Mouse (Mus musculus) kidney, embryonic 14.5 days (tissue): Measurements from ENCODE around the gene Gna15. TPM values are rescaled to one million over a fixed set of nuclear protein-coding genes. Genes with fewer than 3 reads are reported as not detected.
A peak's percentile ranks its signal among the peaks of the same experiment; 100 is the strongest.

Source experiments
- ATAC-seq: fragments of 200-750 bp; cut with Nextera tagmentation; 2 replicates; pipeline ENCODE4 v1.8.0; 2017; ENCODE audit warnings: moderate number of reproducible peaks, mild to moderate bottlenecking, moderate TSS enrichment, moderate library complexity; ENCODE audit not compliant: low FRiP score, low TSS enrichment
- H3K27ac ChIP-seq: fragments of 300-500 bp; sonication (generic); 2 replicates; pipeline ENCODE4 v1.5.1; 2014; ENCODE audit warnings: low read depth, mild to moderate bottlenecking, low read length, moderate library complexity, mixed read lengths
- H3K27me3 ChIP-seq: fragments of 300-500 bp; sonication (generic); 2 replicates; pipeline ENCODE4 v1.6.1; 2014; ENCODE audit warnings: mild to moderate bottlenecking, low read length; ENCODE audit not compliant: control insufficient read depth, insufficient read depth
- H3K36me3 ChIP-seq: fragments of 300-500 bp; sonication (generic); 2 replicates; pipeline ENCODE4 v1.6.1; 2014; ENCODE audit warnings: low read length, mixed read lengths; ENCODE audit not compliant: control insufficient read depth, insufficient read depth
- H3K4me1 ChIP-seq: fragments of 300-500 bp; sonication (generic); 2 replicates; pipeline ENCODE4 v1.6.1; 2014; ENCODE audit warnings: low read length, mixed read lengths; ENCODE audit not compliant: control insufficient read depth, insufficient read depth
- H3K4me2 ChIP-seq: fragments of 300-500 bp; sonication (generic); replicated peaks from 2 replicates; pipeline ENCODE4 v1.6.1; 2014; ENCODE audit warnings: low read depth, mild to moderate bottlenecking, low read length
- H3K4me3 ChIP-seq: fragments of 300-500 bp; sonication (generic); 2 replicates; pipeline ENCODE4 v1.5.1; 2014; ENCODE audit warnings: mild to moderate bottlenecking, low read length
- H3K9ac ChIP-seq: fragments of 300-500 bp; sonication (generic); 2 replicates; pipeline ENCODE4 v1.6.1; 2014; ENCODE audit warnings: low read depth, mild to moderate bottlenecking, low read length, moderate library complexity
- H3K9me3 ChIP-seq: fragments of 300-500 bp; sonication (generic); 2 replicates; pipeline ENCODE4 v1.6.1; 2016; ENCODE audit warnings: low read length; ENCODE audit not compliant: control insufficient read depth
- WGBS: fragments of 180-500 bp; shearing (Covaris S2); extraction: QIAGEN DNeasy Blood & Tissue Kit; methylation state at CpG from one replicate; pipeline ENCODE4 v1.1.7; 2014; 5-methylcytosine and 5-hydroxymethylcytosine counted together
- polyA plus RNA-seq: library from polyadenylated mRNA; unstranded; fragments of >200 nt; fragmentation: Nextera tagmentation; extraction: Ambion mirVana; gene quantifications from 2 replicates; pipeline ENCODE4 v1.2.1, GENCODE M21; 2014

Gene Gna15
- polyA plus RNA-seq, 1 experiment from 2014 or later: 0.60 TPM

DNA sequence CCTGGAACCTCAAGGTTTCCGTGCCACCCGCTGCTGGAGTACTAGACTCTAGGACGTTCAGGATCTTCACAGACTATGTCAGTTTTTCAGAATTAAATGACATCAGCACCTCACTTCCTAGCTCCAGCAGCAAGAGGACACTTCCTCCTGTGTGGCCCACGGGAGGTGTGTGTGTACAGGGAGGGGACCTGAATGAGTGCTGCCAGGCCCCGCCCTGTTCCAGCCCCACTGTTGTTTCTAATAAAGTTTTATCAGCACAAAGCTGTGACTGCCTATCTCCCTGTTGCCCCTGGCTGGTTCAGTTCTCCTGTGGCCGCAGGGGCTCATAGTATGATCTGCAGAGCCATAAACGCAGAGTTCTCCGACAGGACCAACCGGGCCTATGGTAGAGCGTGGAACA, 49.6 kb downstream of the Gna15 start:
- no peaks in the 10 kb centered on the region for H3K36me3 ChIP-seq
- H3K4me2 ChIP-seq: no peak overlapping the region
- 83% methylated on average over 10 of the region's 10 CpGs for WGBS
- H3K27ac ChIP-seq: no peak overlapping the region
- H3K9me3 ChIP-seq: no peaks in the 10 kb centered on the region
- ATAC-seq: no peak
- no peak overlapping the region for H3K4me3 ChIP-seq
- peaks cover 62% of the 10 kb centered on the region for H3K27me3 ChIP-seq
- no peak overlapping the region for H3K9ac ChIP-seq
- H3K4me1 ChIP-seq: no peaks in the 10 kb centered on the region

GRCm38 (mm10) chr10:81473003-81473451, 51.0 kb downstream of the Gna15 start:
- Histone ChIP-seq H3K4me3 (no peak overlapping the region; the same call in 1 of the 2 replicates), H3K36me3 (no peaks in the 10 kb centered on the region), H3K27me3 (peaks cover 65% of the 10 kb centered on the region), H3K4me1 (no peaks in the 10 kb centered on the region), H3K4me2 (no peak overlapping the region), H3K27ac (no peak overlapping the region), H3K9ac (no peak overlapping the region), H3K9me3 (no peaks in the 10 kb centered on the region)
- ATAC-seq: no peak
- 1% methylated on average over 22 of the region's 22 CpGs for WGBS

DNA sequence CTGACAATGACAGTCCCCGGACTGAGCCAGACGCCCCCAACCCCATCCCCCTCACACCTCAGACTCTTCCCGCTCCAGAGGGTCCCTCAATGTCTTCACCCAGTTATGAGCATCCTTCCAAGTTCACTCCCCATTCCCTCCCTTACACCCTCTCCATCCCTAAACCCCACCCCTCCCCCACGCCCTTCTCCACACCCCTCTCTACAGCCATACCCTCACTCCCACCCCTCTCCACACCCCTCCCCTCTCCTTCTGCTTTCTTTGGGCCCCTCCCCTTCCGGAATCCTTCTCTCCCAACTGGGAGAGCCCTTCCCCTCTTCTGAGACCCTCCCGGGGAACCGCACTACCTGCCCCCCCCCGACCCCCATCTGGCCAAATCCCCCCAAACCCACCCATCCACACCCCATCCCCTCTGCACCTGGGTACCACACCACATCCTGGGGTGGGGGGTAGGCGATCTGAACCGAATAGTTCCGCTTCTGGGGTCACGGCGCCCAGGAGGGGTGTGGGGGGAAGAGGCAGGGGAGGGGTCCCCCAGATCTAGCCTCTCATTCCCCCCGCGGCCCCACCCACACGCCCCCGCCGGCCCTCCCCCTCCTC, 51.5 kb downstream of the Gna15 start:
- 5% methylated on average over 18 of the region's 18 CpGs for WGBS

GRCm38 (mm10) chr10:81470454-81470853, 53.6 kb downstream of the Gna15 start:
- Histone ChIP-seq H3K9me3 (no peaks in the 10 kb centered on the region), H3K27ac (no peak overlapping the region), H3K27me3 (peaks cover 48% of the 10 kb centered on the region), H3K36me3 (no peaks in the 10 kb centered on the region), H3K4me1 (no peaks in the 10 kb centered on the region), H3K4me2 (no peak overlapping the region), H3K4me3 (no peak overlapping the region), H3K9ac (no peak overlapping the region)
- no peak for ATAC-seq
- WGBS: 49% methylated on average over 18 of the region's 18 CpGs

More for the DNA sequence above, 51.5 kb downstream of the Gna15 start:
- no peak overlapping the region for H3K4me3 ChIP-seq
- H3K36me3 ChIP-seq: no peaks in the 10 kb centered on the region
- ATAC-seq: no peak
- no peaks in the 10 kb centered on the region for H3K9me3 ChIP-seq
- peaks cover 64% of the 10 kb centered on the region for H3K27me3 ChIP-seq
- no peak overlapping the region for H3K9ac ChIP-seq
- no peak overlapping the region for H3K4me2 ChIP-seq
- no peaks in the 10 kb centered on the region for H3K4me1 ChIP-seq
- H3K27ac ChIP-seq: no peak overlapping the region

DNA sequence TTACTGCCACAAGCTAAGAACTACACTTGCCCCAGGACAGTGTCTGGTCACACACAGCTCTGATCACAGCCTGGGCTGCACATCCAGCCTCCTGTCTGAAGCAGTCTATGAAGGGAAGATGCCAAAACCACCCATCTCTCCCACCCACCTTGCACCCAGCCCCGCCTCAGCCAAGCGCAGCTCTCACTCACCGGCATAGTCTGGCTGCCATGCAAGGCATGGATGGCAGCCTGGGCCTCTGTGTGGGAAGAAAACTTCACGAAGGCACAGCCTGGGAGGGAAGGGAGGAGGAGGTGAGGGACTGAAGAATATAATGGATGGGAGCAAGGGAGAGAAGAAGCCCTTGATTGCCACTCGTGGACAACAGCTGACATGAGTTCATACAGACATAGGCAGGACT, 54.8 kb downstream of the Gna15 start:
- Histone ChIP-seq H3K9me3 (no peaks in the 10 kb centered on the region), H3K27me3 (peaks cover 46% of the 10 kb centered on the region), H3K9ac (no peak overlapping the region), H3K4me1 (0 out of 2 replicates have a peak, but pooled peaks cover 4% of the 10 kb centered on the region), H3K4me3 (no peak overlapping the region), H3K36me3 (no peaks in the 10 kb centered on the region), H3K4me2 (no peak overlapping the region), H3K27ac (no peak overlapping the region)
- WGBS: 84% methylated on average over 5 of the region's 5 CpGs
- no peak for ATAC-seq

- Histone ChIP-seq H3K9me3 (no peaks in the 10 kb centered on the region), H3K27me3 (peaks cover 46% of the 10 kb centered on the region), H3K4me2 (no peak overlapping the region), H3K9ac (no peak overlapping the region), H3K4me1 (0 out of 2 replicates have a peak, but pooled peaks cover 8% of the 10 kb centered on the region), H3K4me3 (no peak overlapping the region), H3K27ac (no peak overlapping the region), H3K36me3 (no peaks in the 10 kb centered on the region)
- ATAC-seq: no peak
- WGBS: 89% methylated on average over 16 of the region's 16 CpGs
These were observed 56.3 kb downstream of the Gna15 start for GRCm38 (mm10) chr10:81467670-81468235.

DNA sequence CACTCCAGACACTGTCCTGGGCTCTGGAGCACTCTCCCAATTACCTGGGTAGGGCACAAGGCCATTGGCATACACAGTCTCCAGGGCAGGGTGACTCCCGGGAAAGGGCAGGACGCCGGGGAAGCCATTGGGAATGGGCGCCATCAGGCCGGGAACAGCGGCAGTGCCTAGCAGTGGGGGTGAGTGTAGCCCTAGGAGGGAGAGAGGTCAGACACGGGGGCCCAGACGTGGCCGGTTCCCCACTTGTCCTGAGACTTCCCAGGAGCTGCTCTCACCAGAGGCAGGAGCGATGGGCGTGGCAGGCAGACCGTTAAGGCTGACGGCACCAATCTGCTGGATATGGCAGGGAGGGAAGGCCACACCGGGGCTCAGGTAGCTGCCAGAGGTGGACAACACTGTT, 57.1 kb downstream of the Gna15 start:
- H3K9me3 ChIP-seq: no peaks in the 10 kb centered on the region
- H3K27ac ChIP-seq: no peak overlapping the region
- H3K4me2 ChIP-seq: no peak overlapping the region
- H3K36me3 ChIP-seq: no peaks in the 10 kb centered on the region
- no peak for ATAC-seq
- no peak overlapping the region for H3K9ac ChIP-seq
- no peak overlapping the region for H3K4me3 ChIP-seq
- peaks cover 47% of the 10 kb centered on the region for H3K27me3 ChIP-seq
- WGBS: 53% methylated on average over 14 of the region's 14 CpGs
- 0 out of 2 replicates have a peak, but pooled peaks cover 8% of the 10 kb centered on the region for H3K4me1 ChIP-seq

GRCm38 (mm10) chr10:81466066-81466465, 58.0 kb downstream of the Gna15 start:
- Histone ChIP-seq H3K4me2 (no peak overlapping the region), H3K4me3 (no peak overlapping the region), H3K27ac (no peak overlapping the region), H3K36me3 (no peaks in the 10 kb centered on the region), H3K9me3 (no peaks in the 10 kb centered on the region), H3K27me3 (peaks cover 48% of the 10 kb centered on the region), H3K4me1 (0 out of 2 replicates have a peak, but pooled peaks cover 8% of the 10 kb centered on the region), H3K9ac (no peak overlapping the region)
- ATAC-seq: no peak
- WGBS: 96% methylated on average over 2 of the region's 2 CpGs

DNA sequence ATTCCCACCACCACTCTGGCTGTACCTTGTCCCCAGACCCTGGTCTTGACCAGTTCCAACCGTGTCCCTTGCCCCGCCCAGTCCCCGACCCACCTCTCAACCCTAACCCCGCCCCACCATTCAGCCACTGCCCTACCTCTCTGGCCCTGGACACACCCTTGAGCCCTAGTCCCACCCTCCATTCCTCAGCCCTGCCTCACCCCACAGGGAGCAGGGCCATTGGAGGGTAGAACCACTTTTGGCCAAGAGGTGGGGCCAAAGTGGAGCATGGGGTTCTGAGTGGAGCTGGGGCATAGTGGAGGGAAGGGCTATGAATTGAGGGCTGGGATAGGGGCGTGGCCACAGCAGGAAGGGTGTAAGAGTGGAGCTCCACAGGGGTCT, 58.8 kb downstream of the Gna15 start:
- peak; percentile 16 for ATAC-seq
- whole genome bisulfite sequencing: 4% methylated on average over 5 of the region's 5 CpGs
- no peak overlapping the region for H3K27ac ChIP-seq
- no peak overlapping the region for H3K9ac ChIP-seq
- H3K4me3 ChIP-seq: no peak overlapping the region
- no peaks in the 10 kb centered on the region for H3K36me3 ChIP-seq
- 0 out of 2 replicates have a peak, but pooled peaks cover 8% of the 10 kb centered on the region for H3K4me1 ChIP-seq
- H3K9me3 ChIP-seq: no peaks in the 10 kb centered on the region
- H3K27me3 ChIP-seq: peaks cover 52% of the 10 kb centered on the region
- no peak overlapping the region for H3K4me2 ChIP-seq
